Mouse (Mus musculus): Measurements from ENCODE around the gene Cep95. TPM values are rescaled to one million over a fixed set of nuclear protein-coding genes. Genes with fewer than 3 reads are reported as not detected.
A peak's percentile ranks its signal among the peaks of the same experiment; 100 is the strongest.
"Not testable (repeated sequence)": the region's sequence is repeated elsewhere in the genome, so short reads cannot be mapped to it uniquely, and the experiment has no call there.

The Cep95 gene
- total RNA-seq, 2 experiments from 2014 or later = 11.3 to 12.9 TPM

DNA sequence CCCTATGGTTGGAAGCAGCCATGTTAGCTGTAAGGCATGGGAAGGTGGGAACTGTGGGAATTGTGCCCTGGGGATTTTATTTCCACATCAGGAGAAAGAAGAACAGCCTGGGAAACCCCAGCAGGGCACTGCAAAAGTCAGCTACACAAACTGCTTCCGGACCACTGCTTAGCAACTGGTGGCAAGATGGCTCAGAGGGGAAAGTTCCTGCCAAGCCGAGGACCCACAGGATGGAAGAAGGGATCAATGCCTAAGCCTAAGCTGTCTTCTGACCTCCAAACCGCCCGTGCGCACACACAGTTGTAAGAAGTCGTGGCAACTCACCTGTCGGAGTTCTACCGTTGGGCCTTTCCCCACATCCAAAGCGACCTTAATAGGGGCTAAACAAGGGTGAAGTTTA, 16.0 kb upstream of the Cep95 start:
- no peak for DNase-seq (ENCODE audit: low spot score in 2 of 2)

GRCm38 (mm10) chr11:106776960-106777359, 12.1 kb upstream of the Cep95 start:
- DNase-seq (ENCODE audit: low spot score in 2 of 2) = no peak

DNA sequence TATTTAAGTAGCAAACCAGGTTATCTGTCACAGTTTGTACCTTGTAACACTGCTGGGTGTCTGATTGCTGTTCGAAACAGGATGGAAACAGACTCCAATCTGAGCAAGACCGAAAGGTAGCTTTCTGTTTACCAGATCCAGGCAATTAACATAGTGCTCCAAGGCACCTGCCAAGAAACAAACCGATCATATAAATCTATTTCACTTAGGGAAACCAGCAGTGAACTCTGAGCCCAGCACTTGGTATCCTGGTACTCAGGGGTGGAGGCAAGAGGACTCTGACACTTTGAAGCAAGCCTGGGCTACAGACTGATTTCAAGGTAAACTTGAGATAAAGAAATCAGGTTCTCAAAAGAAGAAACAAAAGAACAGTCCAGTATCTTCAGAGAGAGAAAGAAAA, 11.7 kb upstream of the Cep95 start:
- DNase-seq (ENCODE audit: low spot score in 2 of 2) = no peak

- DNase-seq (ENCODE audit: low spot score in 2 of 2) = no peak
Measured at GRCm38 (mm10) chr11:106778132-106778531, 10.9 kb upstream of the Cep95 start.

GRCm38 (mm10) chr11:106778589-106779387, 10.3 kb upstream of the Cep95 start:
- DNase-seq (ENCODE audit: low spot score in 2 of 2) = no peak

- peak; percentile 88 to 91 for DNase-seq (ENCODE audit: low spot score in 2 of 2)
Measured at GRCm38 (mm10) chr11:106779388-106780088, 9.5 kb upstream of the Cep95 start, which contains the start of gene Polg2. Gene Polg2 (minus strand): TSS chr11:106779537.

- DNase-seq (ENCODE audit: low spot score in 2 of 2) = no peak
Measured at GRCm38 (mm10) chr11:106780089-106780425, 9.0 kb upstream of the Cep95 start.

DNA sequence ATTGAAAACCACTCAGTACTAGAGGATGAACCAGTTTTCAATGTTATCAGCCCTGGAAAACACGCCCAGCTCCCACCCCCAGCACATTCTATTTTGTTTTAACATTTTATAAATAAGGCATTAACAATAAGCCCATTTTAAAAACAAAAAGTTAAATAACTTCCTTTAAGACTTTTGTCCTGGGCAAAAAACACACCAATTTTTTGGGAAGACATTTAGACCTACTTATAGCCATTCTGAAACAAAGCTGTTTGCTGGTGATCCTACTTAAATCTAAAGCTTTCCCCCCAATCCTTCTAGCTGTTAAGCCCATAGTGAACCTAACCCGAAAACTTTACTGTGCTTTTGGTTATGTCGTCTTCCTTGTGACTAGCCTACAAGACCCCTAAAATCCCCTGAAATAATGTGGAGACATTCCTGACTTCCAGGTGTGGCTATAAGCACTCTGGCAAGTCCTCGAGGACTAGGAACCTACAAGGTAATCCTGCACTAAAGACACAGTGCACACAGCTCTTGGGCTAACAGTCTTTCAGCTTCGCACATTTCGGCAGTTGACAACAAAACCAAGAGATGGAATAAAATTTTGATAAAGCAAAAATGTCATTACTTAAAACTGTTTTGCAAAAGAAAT, 8.3 kb upstream of the Cep95 start:
- DNase-seq (ENCODE audit: low spot score in 2 of 2) = no peak

GRCm38 (mm10) chr11:106782271-106782670, 6.8 kb upstream of the Cep95 start:
- DNase-seq (ENCODE audit: low spot score in 2 of 2) = not testable (repeated sequence)

DNA sequence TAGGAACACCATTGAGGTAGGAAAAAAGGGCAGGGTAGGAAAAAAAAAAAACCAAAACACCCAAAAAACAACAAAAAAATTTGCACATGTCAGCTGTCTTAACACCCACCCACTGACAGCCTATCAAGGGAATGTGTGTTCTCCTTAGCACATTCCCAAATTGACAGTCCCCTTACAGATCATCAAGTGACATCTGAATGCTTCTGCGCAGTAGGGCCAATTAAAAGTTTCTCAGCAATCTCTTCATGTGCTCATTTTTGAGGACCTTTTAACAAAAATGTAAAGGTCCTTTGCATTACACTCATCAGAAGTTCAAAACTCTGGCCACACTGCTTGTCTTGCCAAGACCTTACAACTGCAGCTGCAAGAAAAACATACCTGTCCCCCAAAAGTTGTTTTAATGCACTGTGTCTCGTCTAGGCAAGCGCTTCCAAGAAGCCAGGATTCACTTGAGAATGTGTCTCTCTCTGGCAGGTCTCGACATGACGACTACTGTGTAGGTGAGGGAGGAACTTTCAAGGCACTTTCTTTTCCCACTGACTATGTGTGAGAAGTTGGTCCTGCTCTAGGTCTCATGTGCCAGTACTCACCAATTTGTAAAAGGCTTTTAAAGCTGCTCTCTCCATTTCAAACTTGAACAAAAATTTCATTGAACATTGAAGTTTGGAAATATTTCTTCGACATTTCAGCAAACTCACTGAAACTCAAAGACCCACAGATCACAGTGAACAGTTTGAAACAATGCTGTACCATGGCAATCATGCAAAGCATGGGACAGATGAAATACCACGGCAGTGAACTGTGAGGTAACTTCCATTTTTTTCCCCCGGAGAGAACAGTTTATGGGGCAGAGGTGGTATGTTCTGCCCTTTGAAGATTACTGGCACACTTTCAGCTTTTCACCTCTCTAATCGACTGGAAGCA, 5.9 kb upstream of the Cep95 start:
- no peak for DNase-seq (ENCODE audit: low spot score in 2 of 2)

DNA sequence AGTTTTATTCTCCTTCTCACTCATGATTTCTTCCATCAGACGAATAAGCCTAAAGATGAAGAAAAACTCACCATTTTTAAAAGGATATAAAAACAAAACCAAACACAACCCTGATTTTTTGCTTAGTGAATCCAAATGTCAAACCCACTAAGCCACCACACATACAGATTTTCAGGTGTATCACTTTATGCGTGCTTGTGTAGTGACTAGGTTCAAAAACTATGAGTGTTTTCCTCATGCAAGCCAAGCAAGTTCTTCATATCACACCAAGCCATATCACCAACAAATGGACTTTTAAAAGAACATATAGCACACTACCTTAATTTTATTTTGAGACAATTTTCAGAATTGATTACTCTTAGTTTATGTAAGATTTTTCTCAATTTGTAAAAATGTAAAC, 4.6 kb upstream of the Cep95 start:
- DNase-seq (ENCODE audit: low spot score in 2 of 2) = no peak

DNA sequence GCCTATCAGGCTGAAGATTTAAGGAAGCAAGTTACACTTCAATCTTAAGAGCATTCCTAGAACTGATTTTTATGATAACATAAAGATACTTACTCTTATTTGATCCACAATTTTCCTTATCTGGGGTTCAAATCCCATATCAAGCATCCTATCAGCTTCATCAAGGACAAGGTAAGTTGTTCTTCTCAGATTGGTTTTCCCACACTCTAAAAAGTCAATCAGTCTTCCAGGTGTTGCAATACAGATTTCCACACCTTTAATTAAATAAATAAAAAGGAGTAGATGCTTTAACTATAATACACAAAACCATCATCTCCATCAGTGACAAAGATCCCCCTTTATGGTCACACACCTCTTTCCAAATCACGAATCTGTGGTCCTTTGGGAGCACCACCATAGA, 4.0 kb upstream of the Cep95 start:
- DNase-seq (ENCODE audit: low spot score in 2 of 2) = no peak

GRCm38 (mm10) chr11:106787131-106788025, 1.7 kb upstream of the Cep95 start:
- peak; percentile 87 to 93 for DNase-seq (ENCODE audit: low spot score in 2 of 2)

DNA sequence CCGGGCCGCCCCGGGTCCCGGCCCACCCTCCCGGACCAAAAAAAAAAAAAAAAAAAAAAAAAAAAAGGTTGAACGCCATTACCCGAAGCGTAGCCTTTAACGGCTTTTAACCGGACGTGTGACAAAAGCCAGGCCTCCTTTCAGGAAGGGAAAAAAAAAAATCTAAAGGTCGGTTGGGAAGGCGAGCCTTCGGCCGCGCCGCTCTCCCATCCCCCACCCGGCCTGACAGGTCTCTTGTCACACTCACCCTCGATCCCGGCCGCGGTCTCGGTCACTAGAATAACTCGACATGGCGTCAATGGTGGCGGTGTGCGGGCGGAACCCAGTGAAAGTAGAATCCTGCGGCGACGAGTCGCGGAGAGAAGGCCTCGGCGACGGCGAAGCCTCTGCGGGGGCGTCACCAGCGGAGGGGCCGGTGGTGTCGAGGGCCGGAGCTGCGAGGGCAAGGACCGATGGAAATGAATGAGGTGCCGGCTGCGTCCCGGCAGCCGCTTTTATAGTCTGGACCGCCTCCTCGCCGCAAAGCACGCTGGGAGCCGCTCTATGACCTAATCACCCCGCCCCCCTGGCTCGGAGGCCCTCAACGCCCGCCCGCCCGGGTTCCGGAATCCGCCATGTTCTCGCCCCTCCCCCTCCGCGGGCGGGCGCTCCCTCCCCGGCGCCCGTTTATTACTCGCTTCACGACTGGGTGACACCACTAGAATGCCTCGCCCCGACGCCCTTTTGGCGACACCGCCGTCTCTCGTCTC, 852 bp upstream of the Cep95 start:
- DNase-seq (ENCODE audit: low spot score in 2 of 2) = peak; percentile 99 to 100

DNA sequence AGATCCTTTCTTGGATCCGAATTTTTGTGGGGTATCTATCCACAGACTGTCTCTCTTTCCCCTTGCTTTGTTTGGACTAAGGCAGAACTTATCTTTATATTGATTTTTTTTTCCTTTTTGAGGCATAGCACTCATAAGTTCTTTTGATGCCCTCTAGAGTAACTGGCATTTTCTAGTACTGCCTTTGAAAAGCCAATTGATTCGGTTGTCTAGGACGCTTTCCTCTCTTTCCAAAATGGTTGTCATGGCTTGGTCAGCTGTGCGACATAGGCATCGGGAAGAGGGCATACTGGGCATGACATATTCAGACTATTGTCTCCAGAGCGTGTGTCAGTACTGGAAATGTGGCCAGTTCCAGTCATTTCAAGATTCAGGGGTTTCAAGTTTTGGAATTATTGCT, 597 bp downstream of the Cep95 start:
- DNase-seq (ENCODE audit: low spot score in 2 of 2) = no peak

- DNase-seq (ENCODE audit: low spot score in 2 of 2) = no peak
Measured at GRCm38 (mm10) chr11:106793846-106794245, 4.8 kb downstream of the Cep95 start.

DNA sequence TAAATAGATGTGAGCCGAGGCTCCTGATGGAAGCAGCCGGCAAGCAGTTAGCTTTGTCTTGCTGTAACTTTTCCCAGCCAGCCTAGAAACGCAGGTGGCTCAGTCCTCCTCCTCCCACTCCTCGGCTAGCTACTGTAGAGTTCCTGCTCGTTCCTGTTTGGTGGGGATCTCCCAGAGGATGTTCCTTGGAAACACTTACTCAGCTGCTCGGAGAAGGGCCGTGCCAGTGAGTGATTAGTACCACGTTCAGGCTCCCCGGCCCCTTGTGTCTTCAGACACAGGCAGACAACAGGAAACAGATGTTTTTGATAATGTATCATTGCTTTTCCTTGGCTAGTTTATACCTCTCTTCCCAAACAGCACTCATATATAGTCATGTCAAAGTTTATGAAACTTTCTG, 6.6 kb downstream of the Cep95 start:
- no peak for DNase-seq (ENCODE audit: low spot score in 2 of 2)

GRCm38 (mm10) chr11:106802069-106802627, 13.1 kb downstream of the Cep95 start:
- DNase-seq (ENCODE audit: low spot score in 2 of 2) = peak; percentile 17 to 46

DNA sequence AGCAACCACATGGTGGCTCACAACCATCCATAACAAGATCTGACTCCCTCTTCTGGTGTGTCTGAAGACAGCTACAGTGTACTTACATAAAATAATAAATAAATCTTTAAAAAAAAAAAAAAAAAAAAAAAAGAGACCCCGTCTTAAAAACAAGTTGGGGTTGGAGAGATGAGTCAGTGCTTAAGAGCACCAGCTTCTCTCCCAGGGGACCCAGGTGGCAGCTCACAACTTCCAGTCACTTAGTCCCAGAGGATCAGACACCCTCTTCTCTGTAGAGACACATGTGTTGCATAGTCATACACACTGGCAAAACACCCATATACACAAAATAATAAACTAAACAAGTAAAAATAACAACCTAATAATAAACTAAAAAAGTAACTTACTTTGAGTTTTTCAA, 18.4 kb downstream of the Cep95 start:
- not testable (repeated sequence) for DNase-seq (ENCODE audit: low spot score in 2 of 2)
